ENCODE assay signal across 9 mouse cellular contexts in the genomic region with DNA sequence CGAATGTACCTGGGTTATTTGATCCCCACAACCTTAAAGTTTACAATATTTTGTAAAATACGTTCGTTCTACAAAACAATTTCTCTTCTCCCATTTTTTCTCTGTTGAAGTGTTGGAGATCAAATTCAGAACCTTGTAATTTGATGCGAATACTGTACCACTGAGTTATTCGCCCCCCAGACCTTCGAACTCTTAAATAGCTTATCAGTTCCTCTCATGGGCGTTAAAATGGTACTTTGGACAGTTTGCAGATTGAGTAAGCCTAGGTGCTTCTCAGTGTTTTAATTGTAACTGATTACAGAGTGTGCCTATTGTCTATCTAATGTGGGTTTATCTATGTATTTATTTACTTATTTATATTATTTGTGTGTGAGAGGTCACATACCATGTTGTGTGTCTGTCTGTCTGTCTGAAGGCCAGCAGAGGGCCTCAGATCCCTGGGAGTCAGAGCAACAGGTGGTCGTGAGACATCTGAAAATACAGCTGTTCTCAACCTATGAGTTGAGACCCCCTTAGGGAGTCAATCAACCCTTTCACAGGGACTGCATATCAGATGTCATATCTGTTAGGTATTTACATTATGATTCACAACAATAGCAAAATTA. TPM values are rescaled to one million over a fixed set of nuclear protein-coding genes. Genes with fewer than 3 reads are reported as not detected.
DNase-seq lines count a peak whose midpoint lies in the region; ATAC-seq lines count a peak whose summit lies in the region.
"Had no signal": no experiment of that assay in that cellular context is flagged by ENCODE, and none has a peak within 500 bp of the region (broad histone marks: within the 10 kb centered on the region; RNA-seq: fewer than 3 reads in every experiment).

No protein-coding gene starts in this region.

- 67% methylated on average over 8 of the region's 8 CpGs for WGBS in intestine, embryonic 15.5 days
- WGBS in stomach, embryonic 15.5 days, result 63% methylated on average over 8 of the region's 8 CpGs

- no peak for ATAC-seq in erythroblast, adult 5-6 weeks (replicated peaks; ENCODE audit: low FRiP score, poor library complexity, severe bottlenecking)
- ATAC-seq in megakaryocyte, adult 5-6 weeks (ENCODE audit: poor library complexity, severe bottlenecking), result no peak
- ATAC-seq in intestine, embryonic 15.5 days, result no peak
- ATAC-seq in stomach, embryonic 15.5 days (ENCODE audit: insufficient read depth, low FRiP score, low read depth), result no peak

- no peak overlapping the region for H3K9ac ChIP-seq in intestine, embryonic 15.5 days
- no peak overlapping the region for H3K9ac ChIP-seq in stomach, embryonic 15.5 days

- no peaks in the 10 kb centered on the region; the same call in 1 of the 2 replicates for H3K36me3 ChIP-seq in erythroblast, embryonic 14.5 days (ENCODE audit: control insufficient read depth)
- H3K36me3 ChIP-seq in megakaryocyte, embryonic 14.5 days (replicated peaks; ENCODE audit: low read length), result no peaks in the 10 kb centered on the region
- no peaks in the 10 kb centered on the region for H3K36me3 ChIP-seq in intestine, embryonic 15.5 days
- no peaks in the 10 kb centered on the region for H3K36me3 ChIP-seq in stomach, embryonic 15.5 days

- H3K4me1 ChIP-seq in erythroblast, embryonic 14.5 days (ENCODE audit: control insufficient read depth), result peaks cover 41% of the 10 kb centered on the region
- H3K4me1 ChIP-seq in megakaryocyte, embryonic 14.5 days, result peaks cover 31% of the 10 kb centered on the region
- H3K4me1 ChIP-seq in intestine, embryonic 15.5 days (replicated peaks), result 0 out of 2 replicates have a peak, but pooled peaks cover 6% of the 10 kb centered on the region
- H3K4me1 ChIP-seq in stomach, embryonic 15.5 days, result 0 out of 2 replicates have a peak, but pooled peaks cover 10% of the 10 kb centered on the region

- no peaks in the 10 kb centered on the region for H3K27me3 ChIP-seq in erythroblast, embryonic 14.5 days (ENCODE audit: control insufficient read depth)
- H3K27me3 ChIP-seq in megakaryocyte, embryonic 14.5 days (replicated peaks), result no peaks in the 10 kb centered on the region
- no peaks in the 10 kb centered on the region for H3K27me3 ChIP-seq in intestine, embryonic 15.5 days (replicated peaks)
- no peaks in the 10 kb centered on the region for H3K27me3 ChIP-seq in stomach, embryonic 15.5 days (replicated peaks)

- no peaks in the 10 kb centered on the region for H3K9me3 ChIP-seq in erythroblast, embryonic 14.5 days (ENCODE audit: control insufficient read depth, low read length)
- no peaks in the 10 kb centered on the region for H3K9me3 ChIP-seq in megakaryocyte, embryonic 14.5 days
- H3K9me3 ChIP-seq in intestine, embryonic 15.5 days, result no peaks in the 10 kb centered on the region
- no peaks in the 10 kb centered on the region for H3K9me3 ChIP-seq in stomach, embryonic 15.5 days
- H3K9me3 ChIP-seq: G1E had no signal

- H3K4me2 ChIP-seq in intestine, embryonic 15.5 days (replicated peaks), result peak overlapping the region; percentile 62
- H3K4me2 ChIP-seq in stomach, embryonic 15.5 days, result peak overlapping the region; percentile 39; the same call in 1 of the 2 replicates

- H3K27ac ChIP-seq in intestine, embryonic 15.5 days, result no peak overlapping the region
- H3K27ac ChIP-seq in stomach, embryonic 15.5 days, result no peak overlapping the region

- H3K4me3 ChIP-seq in erythroblast, embryonic 14.5 days (replicated peaks), result peak overlapping the region; percentile 99
- peak overlapping the region; percentile 100 for H3K4me3 ChIP-seq in megakaryocyte, embryonic 14.5 days (replicated peaks)
- no peak overlapping the region for H3K4me3 ChIP-seq in intestine, embryonic 15.5 days (replicated peaks)
- H3K4me3 ChIP-seq in stomach, embryonic 15.5 days (replicated peaks), result no peak overlapping the region; the same call in 1 of the 2 replicates

- intact Hi-C loops in gastrocnemius, postnatal 14 days (cut with DNase I; ENCODE audit: low total_unique reads), result no loop called here

- no peak for DNase-seq in gastrocnemius, postnatal 14 days
- DNase-seq in layer of hippocampus, postnatal 14 days (ENCODE audit: low spot score in 2 of 2), result no peak

RNA-seq across cellular contexts. Expression of gene Adss, which starts 0.9 kb away (rescaled TPM):
- polyA plus RNA-seq in erythroblast, embryonic 14.5 days (2012), result 0.72 and 0.79 TPM in 2 replicates
- 22.7 and 40.3 TPM in 2 replicates for total RNA-seq in erythroblast, adult 5-6 weeks (2015; ENCODE audit: low replicate concordance)
- 43.6 and 45.2 TPM in 2 replicates for total RNA-seq in erythroblast, adult 5-6 weeks (2017; ENCODE audit: low replicate concordance)
- 14.5 and 14.8 TPM in 2 replicates for polyA plus RNA-seq in megakaryocyte, embryonic 14.5 days (2012; ENCODE audit: insufficient read depth, low replicate concordance)
- 142 and 161 TPM in 2 replicates for total RNA-seq in megakaryocyte, adult 5-6 weeks (2015)
- 210 and 214 TPM in 2 replicates for total RNA-seq in megakaryocyte, adult 5-6 weeks (2017)
- 43.3 and 50.9 TPM in 2 replicates for polyA plus RNA-seq in intestine, embryonic 15.5 days (2015; fragmentation: Nextera tagmentation; extraction: Ambion mirVana)
- 51.7 and 52.8 TPM in 2 replicates for polyA plus RNA-seq in stomach, embryonic 15.5 days (2015; fragmentation: Nextera tagmentation; extraction: Ambion mirVana)
- 10 to 100 TPM; 10.4 to 10.6 TPM for total RNA-seq in gastrocnemius, postnatal 14 days (2021)
- total RNA-seq in layer of hippocampus, postnatal 14 days (2021), result 10 to 100 TPM; 72.0 to 79.2 TPM

Comparison
In these comparisons a context has a peak if more than half of its experiments do, and no peak if none do; other contexts are left out.
1. H3K4me3 ChIP-seq: peak in erythroblast, embryonic 14.5 days (single experiment) and megakaryocyte, embryonic 14.5 days (single experiment); none in intestine, embryonic 15.5 days (single experiment) and stomach, embryonic 15.5 days (single experiment).